Mouse (Mus musculus): Measurements from ENCODE around the gene Mboat7.

DNA sequence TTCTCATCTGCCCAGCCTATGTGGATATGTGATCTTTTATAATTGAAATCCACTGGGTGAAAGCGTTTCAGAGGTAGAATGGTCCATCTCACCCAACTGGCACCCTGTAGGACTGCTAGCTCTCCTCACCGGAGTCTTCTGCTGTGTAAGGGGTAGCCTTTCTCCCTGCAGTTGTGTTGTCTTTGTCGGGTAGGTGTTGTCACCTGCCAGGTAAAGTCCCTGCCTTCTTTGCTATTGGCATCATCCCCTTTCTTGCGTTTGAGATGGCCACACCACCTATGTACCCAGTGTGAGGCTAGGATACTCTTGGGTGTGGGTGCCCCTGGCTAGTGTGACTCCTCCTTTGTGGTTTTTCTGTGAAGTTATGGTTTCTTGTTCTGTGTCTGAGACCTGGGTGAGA is 46.7 kb downstream of the Mboat7 start:
- TF ChIP-seq CTCF (IDR thresholded peaks at IDR 0.05; ENCODE audit: low read depth): no peak
- TF ChIP-seq EP300 (IDR thresholded peaks at IDR 0.05; ENCODE audit: low read depth): no peak

Measured in liver, embryonic 14.5 days (tissue).